Mouse (Mus musculus) naive thymus-derived CD4-positive, alpha-beta T cell, adult 2 months (primary cell): ENCODE data around the gene Ifi208.
"Not testable (repeated sequence)": the region's sequence is repeated elsewhere in the genome, so short reads cannot be mapped to it uniquely, and the experiment has no call there.

Experiments
- DNase-seq: peaks from one replicate; pipeline ENCODE4 v3.0.0-alpha.2; 2011; ENCODE audit warnings: low read depth

Ifi208 gene

GRCm38 (mm10) chr1:173673458-173674097 lies at the start of gene Ifi208:
Gene Ifi208, plus strand, starts transcription at chr1:173673675.
- DNase-seq = peak; percentile 61

- DNase-seq = no peak
These were observed 49.4 kb upstream of the Ifi208 start for GRCm38 (mm10) chr1:173624052-173624451.

- no peak for DNase-seq
These were observed 46.8 kb upstream of the Ifi208 start for GRCm38 (mm10) chr1:173626686-173627085.

- peak; percentile 77 for DNase-seq
These were observed 42.9 kb upstream of the Ifi208 start, which contains the start of gene Ifi209 for GRCm38 (mm10) chr1:173630622-173631021. Gene Ifi209, plus strand, starts transcription at chr1:173630917.

GRCm38 (mm10) chr1:173633969-173634645 lies 39.4 kb upstream of the Ifi208 start:
- peak; percentile 48 for DNase-seq

- no peak for DNase-seq
These were observed 28.1 kb upstream of the Ifi208 start for GRCm38 (mm10) chr1:173645393-173645792.

- no peak for DNase-seq
These were observed 15.5 kb upstream of the Ifi208 start for GRCm38 (mm10) chr1:173657973-173658372.

GRCm38 (mm10) chr1:173678605-173679004 lies 5.1 kb downstream of the Ifi208 start:
- DNase-seq = peak; percentile 51

- DNase-seq = no peak
These were observed 20.8 kb downstream of the Ifi208 start for GRCm38 (mm10) chr1:173694270-173694669.

- no peak for DNase-seq
These were observed 59.7 kb downstream of the Ifi208 start for GRCm38 (mm10) chr1:173733219-173733618.

GRCm38 (mm10) chr1:173735015-173735414 lies 61.5 kb downstream of the Ifi208 start:
- DNase-seq = not testable (repeated sequence)

- no peak for DNase-seq
These were observed 63.5 kb downstream of the Ifi208 start for GRCm38 (mm10) chr1:173736986-173737385.

GRCm38 (mm10) chr1:173740537-173740936 lies 67.1 kb downstream of the Ifi208 start:
- DNase-seq = no peak

- DNase-seq = no peak
These were observed 68.2 kb downstream of the Ifi208 start, which contains the start of gene Ifi207 for GRCm38 (mm10) chr1:173741656-173742055. Gene Ifi207, minus strand, starts transcription at chr1:173741747.

- no peak for DNase-seq
These were observed 68.8 kb downstream of the Ifi208 start for GRCm38 (mm10) chr1:173742262-173742661.
